Mouse (Mus musculus) lung, postnatal 0 days (tissue): ENCODE data around the gene Fbxl5. TPM values are rescaled to one million over a fixed set of nuclear protein-coding genes. Genes with fewer than 3 reads are reported as not detected.

ENCODE experiments used
- ATAC-seq: fragments of 200-750 bp; cut with Nextera tagmentation; 2 replicates; pipeline ENCODE4 v1.8.0; 2017; ENCODE audit warnings: moderate library complexity
- DNase-seq: peaks from one replicate; pipeline ENCODE4 v3.0.0-alpha.2; 2016; ENCODE audit warnings: low spot score
- H3K27ac ChIP-seq: fragments of 300-500 bp; sonication (generic); 2 replicates; pipeline ENCODE4 v1.5.1; 2014; ENCODE audit warnings: antibody characterized with exemption, mild to moderate bottlenecking, low read length, mixed read lengths
- H3K27me3 ChIP-seq: fragments of 300-500 bp; sonication (generic); replicated peaks from 2 replicates; pipeline ENCODE4 v1.6.1; 2014; ENCODE audit warnings: low read length, mixed read lengths; ENCODE audit not compliant: insufficient read depth
- H3K36me3 ChIP-seq: fragments of 300-500 bp; sonication (generic); 2 replicates; pipeline ENCODE4 v1.6.1; 2014; ENCODE audit warnings: low read length, mixed read lengths; ENCODE audit not compliant: insufficient read depth
- H3K4me1 ChIP-seq: fragments of 300-500 bp; sonication (generic); 2 replicates; pipeline ENCODE4 v1.6.1; 2014; ENCODE audit warnings: antibody characterized with exemption, low read depth, low read length, mixed read lengths; ENCODE audit not compliant: insufficient read depth
- H3K4me2 ChIP-seq: fragments of 300-500 bp; sonication (generic); replicated peaks from 2 replicates; pipeline ENCODE4 v1.6.1; 2014; ENCODE audit warnings: low read depth, mild to moderate bottlenecking, low read length, moderate library complexity, mixed read lengths
- H3K4me3 ChIP-seq: fragments of 300-500 bp; sonication (generic); 2 replicates; pipeline ENCODE4 v1.5.1; 2014; ENCODE audit warnings: low read depth, low read length
- H3K9ac ChIP-seq: fragments of 300-500 bp; sonication (generic); replicated peaks from 2 replicates; pipeline ENCODE4 v1.6.1; 2014; ENCODE audit warnings: low read depth, mild to moderate bottlenecking
- H3K9me3 ChIP-seq: fragments of 300-500 bp; sonication (generic); 2 replicates; pipeline ENCODE4 v1.6.1; 2016; ENCODE audit warnings: low read length, mixed read lengths
- CTCF ChIP-seq: IDR thresholded peaks from 2 replicates; pipeline ENCODE4 v1.5.1; 2016; ENCODE audit warnings: antibody characterized with exemption, mild to moderate bottlenecking
- EP300 ChIP-seq: IDR thresholded peaks from 2 replicates; pipeline ENCODE4 v1.6.1; 2016; ENCODE audit warnings: antibody characterized with exemption, mild to moderate bottlenecking, control low read depth
- whole genome bisulfite sequencing: fragments of 180-500 bp; shearing (Covaris S2); extraction: QIAGEN DNeasy Blood & Tissue Kit; methylation state at CpG from one replicate; pipeline ENCODE4 v1.1.7; 2014; 5-methylcytosine and 5-hydroxymethylcytosine counted together
- polyA plus RNA-seq: library from polyadenylated mRNA; unstranded; fragments of >200 nt; fragmentation: Nextera tagmentation; extraction: Ambion mirVana; gene quantifications from 2 replicates; pipeline ENCODE4 v1.2.1, GENCODE M21; 2015

Gene Fbxl5
- polyA plus RNA-seq, 1 experiment from 2014 or later = 73.0 TPM

GRCm38 (mm10) chr5:43783996-43784395, 37.4 kb downstream of the Fbxl5 start:
- Histone ChIP-seq H3K9me3 (no peaks in the 10 kb centered on the region), H3K27ac (no peak overlapping the region), H3K27me3 (no peaks in the 10 kb centered on the region), H3K4me3 (no peak overlapping the region), H3K36me3 (no peaks in the 10 kb centered on the region), H3K4me1 (peaks cover 9% of the 10 kb centered on the region; the same call in 1 of the 2 replicates), H3K4me2 (no peak overlapping the region), H3K9ac (no peak overlapping the region)
- 68% methylated on average over 2 of the region's 2 CpGs for WGBS
- ATAC-seq (no peak), DNase-seq (no peak)
- TF ChIP-seq EP300 = no peak
- TF ChIP-seq CTCF = no peak

- 5% methylated on average over 52 of the region's 82 CpGs for WGBS
- peak; percentile 92 for DNase-seq
- peak overlapping the region; percentile 97 for H3K27ac ChIP-seq
- peak overlapping the region; percentile 91 for H3K9ac ChIP-seq
- no peaks in the 10 kb centered on the region for H3K27me3 ChIP-seq
- peak overlapping the region; percentile 96 for H3K4me3 ChIP-seq
- no peaks in the 10 kb centered on the region for H3K9me3 ChIP-seq
- H3K4me1 ChIP-seq = peaks cover 4% of the 10 kb centered on the region; the same call in 1 of the 2 replicates
- TF ChIP-seq EP300 = no peak
- 0 out of 2 replicates have a peak, but pooled peaks have one; percentile 8 for TF ChIP-seq CTCF
- peak; percentile 93 for ATAC-seq
- no peaks in the 10 kb centered on the region for H3K36me3 ChIP-seq
- H3K4me2 ChIP-seq = peak overlapping the region; percentile 83
Measured at GRCm38 (mm10) chr5:43781977-43782930, 39.2 kb downstream of the Fbxl5 start.

- Histone ChIP-seq H3K4me2 (peak overlapping the region; percentile 83), H3K36me3 (no peaks in the 10 kb centered on the region), H3K4me3 (peak overlapping the region; percentile 96), H3K27me3 (no peaks in the 10 kb centered on the region), H3K9ac (peak overlapping the region; percentile 91), H3K9me3 (no peaks in the 10 kb centered on the region), H3K4me1 (peaks cover 8% of the 10 kb centered on the region; the same call in 1 of the 2 replicates), H3K27ac (peak overlapping the region; percentile 97)
- peak; percentile 56 for ATAC-seq
- peak; percentile 62 for DNase-seq
- TF ChIP-seq EP300 (no peak), CTCF (no peak)
- 3% methylated on average over 36 of the region's 61 CpGs for WGBS
Measured at GRCm38 (mm10) chr5:43781423-43781976, 39.9 kb downstream of the Fbxl5 start.

- 94% methylated on average over 3 of the region's 3 CpGs for WGBS
- Histone ChIP-seq H3K4me3 (no peak overlapping the region), H3K9ac (no peak overlapping the region), H3K27ac (no peak overlapping the region), H3K36me3 (no peaks in the 10 kb centered on the region), H3K4me2 (no peak overlapping the region), H3K27me3 (no peaks in the 10 kb centered on the region), H3K9me3 (no peaks in the 10 kb centered on the region), H3K4me1 (peaks cover 8% of the 10 kb centered on the region; the same call in 1 of the 2 replicates)
- ATAC-seq (no peak), DNase-seq (no peak)
- TF ChIP-seq CTCF = no peak
- no peak for TF ChIP-seq EP300
Measured at GRCm38 (mm10) chr5:43778583-43778982, 42.9 kb downstream of the Fbxl5 start.

GRCm38 (mm10) chr5:43776993-43777392, 44.4 kb downstream of the Fbxl5 start:
- peaks cover 8% of the 10 kb centered on the region; the same call in 1 of the 2 replicates for H3K4me1 ChIP-seq
- H3K27me3 ChIP-seq = no peaks in the 10 kb centered on the region
- TF ChIP-seq EP300 (no peak), CTCF (no peak)
- no peak overlapping the region for H3K4me3 ChIP-seq
- WGBS = 24% methylated on average over 1 of the region's 1 CpGs
- no peaks in the 10 kb centered on the region for H3K36me3 ChIP-seq
- no peaks in the 10 kb centered on the region for H3K9me3 ChIP-seq
- ATAC-seq (no peak), DNase-seq (no peak)
- no peak overlapping the region for H3K4me2 ChIP-seq
- no peak overlapping the region for H3K27ac ChIP-seq
- no peak overlapping the region for H3K9ac ChIP-seq

- Histone ChIP-seq H3K27ac (peak overlapping the region; percentile 43; the same call in 1 of the 2 replicates), H3K4me3 (no peak overlapping the region), H3K9ac (no peak overlapping the region), H3K9me3 (no peaks in the 10 kb centered on the region), H3K27me3 (no peaks in the 10 kb centered on the region), H3K4me2 (no peak overlapping the region), H3K36me3 (no peaks in the 10 kb centered on the region), H3K4me1 (peaks cover 8% of the 10 kb centered on the region; the same call in 1 of the 2 replicates)
- TF ChIP-seq CTCF (no peak), EP300 (no peak)
- peak; percentile 48 for DNase-seq
- peak; percentile 48 for ATAC-seq
Measured at GRCm38 (mm10) chr5:43776407-43776806, 45.0 kb downstream of the Fbxl5 start.
